Mouse (Mus musculus) forebrain, embryonic 12.5 days (tissue): ENCODE measurements around the gene Tspan12. TPM values are rescaled to one million over a fixed set of nuclear protein-coding genes. Genes with fewer than 3 reads are reported as not detected.
A peak's percentile ranks its signal among the peaks of the same experiment; 100 is the strongest.

Experiments used
- ATAC-seq: fragments of 200-750 bp; cut with Nextera tagmentation; 2 replicates; pipeline ENCODE4 v1.8.0; 2017; ENCODE audit warnings: moderate TSS enrichment; ENCODE audit not compliant: low FRiP score
- H3K27ac ChIP-seq: fragments of 300-500 bp; sonication (generic); 2 replicates; pipeline ENCODE4 v1.5.1; 2016; ENCODE audit warnings: mild to moderate bottlenecking
- H3K27me3 ChIP-seq: fragments of 300-500 bp; sonication (generic); 2 replicates; pipeline ENCODE4 v1.6.1; 2016; ENCODE audit warnings: mild to moderate bottlenecking
- H3K36me3 ChIP-seq: fragments of 300-500 bp; sonication (generic); replicated peaks from 2 replicates; pipeline ENCODE4 v1.6.1; 2016; ENCODE audit warnings: mild to moderate bottlenecking
- H3K4me1 ChIP-seq: fragments of 300-500 bp; sonication (generic); 2 replicates; pipeline ENCODE4 v1.6.1; 2016
- H3K4me2 ChIP-seq: fragments of 300-500 bp; sonication (generic); 2 replicates; pipeline ENCODE4 v1.6.1; 2016; ENCODE audit warnings: mild to moderate bottlenecking, moderate library complexity
- H3K4me3 ChIP-seq: fragments of 300-500 bp; sonication (generic); replicated peaks from 2 replicates; pipeline ENCODE4 v1.5.1; 2016; ENCODE audit warnings: mild to moderate bottlenecking
- H3K9ac ChIP-seq: fragments of 300-500 bp; sonication (generic); 2 replicates; pipeline ENCODE4 v1.6.1; 2016; ENCODE audit warnings: mild to moderate bottlenecking
- H3K9me3 ChIP-seq: fragments of 300-500 bp; sonication (generic); 2 replicates; pipeline ENCODE4 v1.6.1; 2016
- WGBS: fragments of 180-500 bp; shearing (Covaris S2); methylation state at CpG from one replicate; pipeline ENCODE4 v1.1.7; 2016; 5-methylcytosine and 5-hydroxymethylcytosine counted together
- polyA plus RNA-seq: library from polyadenylated mRNA; unstranded; fragments of >200 nt; fragmentation: Nextera tagmentation; extraction: Ambion mirVana; gene quantifications from 2 replicates; pipeline ENCODE4 v1.2.1, GENCODE M21; 2016

Tspan12 gene
- polyA plus RNA-seq, 1 experiment from 2014 or later = 54.9 TPM

DNA sequence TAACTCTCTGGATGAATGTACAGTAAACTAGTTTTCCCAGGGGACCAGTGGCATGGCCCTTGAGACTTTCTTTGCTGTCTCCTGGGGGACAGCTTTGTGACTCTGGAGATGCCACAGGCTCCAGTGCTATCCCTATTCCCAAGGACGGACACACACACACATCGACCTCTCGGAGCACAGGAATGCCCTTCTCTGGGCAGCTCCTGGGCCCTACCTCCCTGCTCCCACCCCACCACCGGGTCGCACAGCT lies 1.0 kb downstream of the Tspan12 start:
- no peak; the same call in 1 of the 2 replicates for ATAC-seq
- H3K9me3 ChIP-seq = no peaks in the 10 kb centered on the region
- peaks cover 3% of the 10 kb centered on the region; the same call in 1 of the 2 replicates for H3K36me3 ChIP-seq
- H3K4me3 ChIP-seq = peak overlapping the region; percentile 81
- no peaks in the 10 kb centered on the region for H3K27me3 ChIP-seq
- H3K9ac ChIP-seq = peak overlapping the region; percentile 86
- 0% methylated on average over 5 of the region's 5 CpGs for WGBS
- peak overlapping the region; percentile 63 for H3K4me2 ChIP-seq
- H3K4me1 ChIP-seq = peaks cover 18% of the 10 kb centered on the region
- H3K27ac ChIP-seq = peak overlapping the region; percentile 87; the same call in 1 of the 2 replicates

DNA sequence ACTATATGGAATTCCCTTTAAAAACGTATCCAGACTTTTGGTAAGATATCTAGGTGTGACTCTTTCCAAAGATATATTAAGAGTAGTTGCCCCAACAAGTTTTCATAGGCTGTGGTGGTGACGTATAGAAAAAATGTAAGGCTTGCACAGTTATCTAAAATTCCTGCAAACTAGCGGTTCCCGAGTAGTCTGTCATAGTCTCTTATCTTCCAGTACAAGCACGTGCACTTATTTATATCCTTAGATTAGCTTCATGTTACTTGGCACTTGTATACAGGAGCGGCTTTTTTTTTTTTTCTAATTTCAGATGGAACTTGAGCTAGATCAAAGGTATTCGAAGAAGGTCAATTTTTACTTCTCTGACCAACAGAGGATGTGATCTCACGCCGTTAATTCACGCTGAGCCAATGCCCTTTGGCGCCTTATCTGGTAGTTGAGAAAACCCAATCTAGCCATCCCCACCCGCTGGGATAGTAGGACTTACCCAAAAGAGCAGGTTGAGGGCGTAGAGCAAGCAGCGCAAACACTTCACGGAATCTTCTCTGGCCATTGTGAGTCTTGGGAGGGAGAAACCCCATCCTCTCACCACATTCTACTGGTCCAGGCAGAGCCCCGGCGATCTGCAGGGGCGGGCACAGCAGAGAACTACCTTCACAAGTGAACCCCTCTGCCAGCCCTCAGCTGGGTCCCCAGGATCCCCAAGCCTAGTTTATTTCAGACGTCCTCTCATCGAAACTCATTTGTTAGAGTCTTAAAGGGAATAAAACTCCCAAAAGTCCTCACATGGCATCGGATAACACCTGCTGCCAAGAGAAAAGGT lies 1.6 kb downstream of the Tspan12 start:
- WGBS = 30% methylated on average over 21 of the region's 21 CpGs
- Histone ChIP-seq H3K27me3 (no peaks in the 10 kb centered on the region), H3K9me3 (no peaks in the 10 kb centered on the region), H3K4me3 (peak overlapping the region; percentile 81), H3K36me3 (peaks cover 8% of the 10 kb centered on the region), H3K4me2 (peak overlapping the region; percentile 63), H3K4me1 (peaks cover 18% of the 10 kb centered on the region), H3K9ac (peak overlapping the region; percentile 86; the same call in 1 of the 2 replicates), H3K27ac (no peak overlapping the region)
- ATAC-seq = peak; percentile 36

DNA sequence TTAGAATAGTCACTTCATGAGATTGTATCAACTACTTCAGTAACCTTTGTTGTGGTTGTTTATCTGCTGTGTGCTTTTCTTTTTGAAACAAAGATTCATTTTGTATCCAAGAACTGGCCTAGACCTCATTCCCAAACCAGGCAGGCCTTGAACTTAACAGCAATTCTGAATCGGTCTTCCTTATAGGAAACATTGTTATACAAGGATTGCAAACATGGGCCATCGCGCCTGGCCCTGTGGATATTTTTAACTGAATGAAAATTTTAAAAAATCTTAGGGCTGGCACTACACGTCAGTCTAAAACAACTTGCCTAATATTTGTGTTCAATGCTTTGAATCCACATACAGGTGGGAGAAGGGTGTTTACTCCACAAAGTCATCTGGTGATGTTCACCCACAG lies 3.5 kb downstream of the Tspan12 start:
- Histone ChIP-seq H3K27me3 (no peaks in the 10 kb centered on the region), H3K9ac (peak overlapping the region; percentile 4; the same call in 1 of the 2 replicates), H3K4me1 (peaks cover 18% of the 10 kb centered on the region), H3K4me2 (no peak overlapping the region), H3K4me3 (no peak overlapping the region), H3K27ac (no peak overlapping the region), H3K9me3 (no peaks in the 10 kb centered on the region), H3K36me3 (peaks cover 9% of the 10 kb centered on the region)
- ATAC-seq = no peak
- 94% methylated on average over 4 of the region's 4 CpGs for WGBS

DNA sequence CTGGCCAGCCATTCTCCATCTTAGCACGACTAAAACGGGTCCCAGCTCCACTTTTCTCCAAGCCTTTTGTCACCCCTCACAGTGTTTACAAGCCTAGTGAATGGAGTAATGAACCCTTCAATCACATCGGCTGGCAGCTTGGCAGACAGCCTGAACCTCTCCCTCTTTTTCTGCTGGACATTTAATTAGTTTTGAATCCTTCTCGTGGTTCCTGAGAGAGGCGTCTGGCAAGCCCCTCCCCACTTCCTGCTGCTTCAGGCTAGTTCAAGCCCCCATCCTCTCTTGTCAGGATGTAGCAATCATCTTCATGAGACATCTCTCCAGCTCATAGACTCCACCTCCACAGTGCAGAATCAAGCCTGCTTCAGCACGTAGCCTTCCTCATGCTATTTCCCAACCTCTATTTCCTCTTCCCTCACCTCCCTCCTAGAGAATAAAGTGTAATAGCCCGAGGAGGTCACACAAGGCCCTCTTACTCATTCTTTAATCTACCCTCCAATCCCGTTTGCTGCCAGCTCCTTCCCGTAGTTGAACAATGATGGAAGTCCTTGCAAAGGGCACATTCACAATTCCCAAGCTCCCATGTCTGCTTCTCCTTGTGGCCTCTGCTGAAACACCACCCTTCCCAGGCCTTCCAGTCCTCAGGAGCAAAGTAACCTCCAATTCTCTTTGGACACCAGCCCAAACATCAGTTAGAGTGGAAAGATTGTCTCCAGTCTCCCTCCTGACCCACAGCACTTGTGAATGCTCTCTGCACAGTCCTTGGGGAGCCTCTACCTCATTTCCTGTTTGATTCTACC lies 12.1 kb downstream of the Tspan12 start:
- H3K4me1 ChIP-seq = peaks cover 18% of the 10 kb centered on the region
- H3K9me3 ChIP-seq = no peaks in the 10 kb centered on the region
- H3K36me3 ChIP-seq = 0 out of 2 replicates have a peak, but pooled peaks cover 6% of the 10 kb centered on the region
- H3K4me3 ChIP-seq = no peak overlapping the region
- WGBS = 11% methylated on average over 9 of the region's 9 CpGs
- peak overlapping the region; percentile 16 for H3K4me2 ChIP-seq
- no peaks in the 10 kb centered on the region for H3K27me3 ChIP-seq
- peak; percentile 95 for ATAC-seq
- peak overlapping the region; percentile 80 for H3K27ac ChIP-seq
- H3K9ac ChIP-seq = no peak overlapping the region

DNA sequence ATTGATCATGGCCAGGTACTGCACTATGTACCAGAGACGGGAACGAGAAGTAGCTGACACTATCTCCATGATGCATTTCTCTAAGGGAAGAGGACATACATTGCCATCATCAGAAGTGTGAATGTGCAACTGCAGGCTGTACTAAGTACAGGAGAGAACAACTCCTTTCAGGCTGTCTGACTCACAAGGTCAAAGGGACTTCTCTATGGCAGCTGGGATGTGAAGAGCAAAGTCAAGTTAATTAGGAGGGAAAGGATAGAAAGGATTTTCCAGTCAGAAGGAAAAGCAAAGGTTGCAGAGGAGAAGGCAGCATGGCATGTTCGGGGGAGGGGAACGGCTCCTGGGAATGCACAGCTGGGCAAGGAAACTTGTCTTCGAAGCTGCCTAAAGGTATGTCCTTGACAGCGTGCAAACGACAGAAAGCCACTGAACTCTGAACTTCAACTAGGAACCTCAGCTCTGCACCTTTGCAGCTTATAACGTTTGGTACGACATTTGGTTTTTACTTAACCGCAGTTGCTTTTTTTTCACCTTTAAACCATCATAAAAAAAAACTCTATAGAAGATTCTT lies 13.0 kb downstream of the Tspan12 start:
- Histone ChIP-seq H3K4me2 (peak overlapping the region; percentile 16; the same call in 1 of the 2 replicates), H3K4me1 (peaks cover 18% of the 10 kb centered on the region), H3K36me3 (peaks cover 13% of the 10 kb centered on the region; the same call in 1 of the 2 replicates), H3K27me3 (no peaks in the 10 kb centered on the region), H3K9me3 (no peaks in the 10 kb centered on the region), H3K9ac (no peak overlapping the region), H3K4me3 (no peak overlapping the region), H3K27ac (peak overlapping the region; percentile 27; the same call in 1 of the 2 replicates)
- 53% methylated on average over 10 of the region's 10 CpGs for WGBS
- ATAC-seq = peak; percentile 71; the same call in 1 of the 2 replicates

DNA sequence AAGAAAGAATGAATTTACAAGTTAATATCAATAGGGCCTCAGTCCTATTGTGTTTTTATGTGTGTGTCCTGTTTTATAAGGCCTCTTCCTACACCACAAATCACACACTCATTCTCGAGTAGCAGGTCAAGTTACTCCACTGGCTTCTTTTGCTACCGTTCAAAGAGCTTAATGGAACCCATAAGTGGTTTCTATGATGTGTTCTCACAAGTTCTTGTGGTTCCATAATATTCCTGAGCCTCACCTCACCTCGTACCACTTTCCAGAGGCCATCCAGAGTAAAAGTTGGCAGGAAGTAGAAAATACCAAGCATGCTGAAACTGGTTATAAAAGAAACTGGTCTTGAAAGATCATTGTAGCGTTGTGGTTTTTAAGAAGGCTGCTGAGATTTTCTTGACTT lies 18.8 kb downstream of the Tspan12 start:
- Histone ChIP-seq H3K9me3 (no peaks in the 10 kb centered on the region), H3K27me3 (no peaks in the 10 kb centered on the region), H3K36me3 (peaks cover 21% of the 10 kb centered on the region; the same call in 1 of the 2 replicates), H3K4me3 (no peak overlapping the region), H3K4me2 (no peak overlapping the region), H3K27ac (no peak overlapping the region), H3K9ac (no peak overlapping the region), H3K4me1 (peaks cover under 1% of the 10 kb centered on the region; the same call in 1 of the 2 replicates)
- ATAC-seq = no peak
- WGBS = 96% methylated on average over 4 of the region's 4 CpGs

DNA sequence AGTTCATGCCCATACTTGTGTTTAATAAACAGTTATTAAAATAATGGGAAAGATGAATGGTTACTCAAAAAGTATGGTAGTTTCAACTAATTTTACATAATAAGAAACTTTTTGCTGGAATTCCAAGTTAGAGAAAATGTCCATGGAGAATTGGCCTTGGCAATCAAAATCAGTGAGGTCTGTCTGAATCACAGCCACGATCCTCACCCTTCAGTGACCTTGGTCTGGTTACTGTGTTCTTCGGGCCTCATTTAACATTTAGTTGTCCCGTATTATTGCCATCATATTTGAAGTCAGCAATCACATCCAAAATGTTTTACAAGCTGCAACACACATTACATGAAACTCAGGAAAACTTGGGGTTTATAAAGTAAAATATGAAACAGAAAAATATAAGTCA lies 20.4 kb downstream of the Tspan12 start:
- Histone ChIP-seq H3K9ac (no peak overlapping the region), H3K4me2 (no peak overlapping the region), H3K27me3 (no peaks in the 10 kb centered on the region), H3K9me3 (no peaks in the 10 kb centered on the region), H3K4me3 (no peak overlapping the region), H3K27ac (no peak overlapping the region), H3K4me1 (no peaks in the 10 kb centered on the region), H3K36me3 (peaks cover 21% of the 10 kb centered on the region; the same call in 1 of the 2 replicates)
- no peak for ATAC-seq
- WGBS = 93% methylated on average over 3 of the region's 3 CpGs

DNA sequence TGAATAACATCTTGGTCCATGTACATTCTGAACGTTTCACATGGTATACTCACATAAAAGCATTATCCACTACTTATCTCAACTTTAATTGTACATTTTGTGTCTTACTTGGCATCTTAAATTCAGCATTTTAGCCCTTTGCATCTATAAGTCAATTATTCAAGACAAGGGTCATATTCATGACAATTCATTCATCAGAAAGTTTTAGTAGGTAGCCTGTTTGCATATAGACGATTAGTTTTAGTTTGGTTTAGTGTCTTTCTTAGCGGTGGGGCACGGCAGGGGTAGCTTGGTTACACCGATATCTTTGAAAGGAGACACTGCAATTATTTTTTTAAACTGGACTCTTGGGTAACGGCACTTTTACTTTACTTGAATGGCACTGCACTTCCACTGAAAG lies 21.4 kb downstream of the Tspan12 start:
- Histone ChIP-seq H3K27ac (no peak overlapping the region), H3K4me1 (no peaks in the 10 kb centered on the region), H3K27me3 (no peaks in the 10 kb centered on the region), H3K4me3 (no peak overlapping the region), H3K36me3 (peaks cover 21% of the 10 kb centered on the region; the same call in 1 of the 2 replicates), H3K9me3 (no peaks in the 10 kb centered on the region), H3K9ac (no peak overlapping the region), H3K4me2 (no peak overlapping the region)
- ATAC-seq = no peak
- WGBS = 75% methylated on average over 6 of the region's 6 CpGs

DNA sequence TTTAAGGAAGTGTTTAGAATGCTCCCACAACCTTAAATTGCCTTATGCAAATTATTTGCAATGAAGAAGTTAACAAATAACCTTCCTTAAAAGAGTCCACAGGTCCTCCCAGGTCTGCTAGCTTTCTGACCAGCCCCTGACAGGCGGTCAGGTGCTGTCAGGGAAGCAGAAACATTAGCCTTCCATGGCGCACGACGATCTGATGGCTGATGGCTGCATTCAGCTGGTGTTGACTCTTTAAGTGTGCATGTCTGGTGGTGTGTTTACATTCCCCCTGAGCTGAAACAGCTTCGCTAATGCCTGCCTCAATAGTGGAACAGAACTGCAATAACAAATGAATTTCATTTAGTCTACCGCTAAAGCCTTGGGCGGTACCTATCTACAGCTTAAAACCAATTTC lies 22.4 kb downstream of the Tspan12 start:
- Histone ChIP-seq H3K9ac (no peak overlapping the region), H3K4me3 (no peak overlapping the region), H3K4me2 (no peak overlapping the region), H3K4me1 (no peaks in the 10 kb centered on the region), H3K9me3 (no peaks in the 10 kb centered on the region), H3K27me3 (no peaks in the 10 kb centered on the region), H3K27ac (no peak overlapping the region), H3K36me3 (peaks cover 13% of the 10 kb centered on the region; the same call in 1 of the 2 replicates)
- 79% methylated on average over 7 of the region's 7 CpGs for WGBS
- peak; percentile 23; the same call in 1 of the 2 replicates for ATAC-seq

DNA sequence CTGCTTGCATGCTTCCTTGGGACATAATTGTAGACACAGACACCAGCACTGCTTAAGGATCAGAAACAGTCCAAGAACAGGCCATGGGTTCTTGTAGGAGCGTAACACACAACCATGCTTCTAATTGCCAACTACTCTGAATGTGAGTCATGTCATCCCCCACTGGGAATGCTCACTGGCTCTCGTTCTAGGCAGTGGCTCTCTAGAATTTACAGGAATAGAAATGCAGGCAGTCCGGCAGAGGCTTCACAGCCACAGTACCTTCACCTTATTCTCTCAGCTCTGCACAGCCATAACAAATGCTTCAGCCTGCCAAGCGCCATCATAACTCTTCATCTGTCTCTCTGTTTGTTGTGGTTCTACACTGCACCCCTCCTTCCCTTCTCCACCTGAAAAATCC lies 23.9 kb downstream of the Tspan12 start:
- 84% methylated on average over 4 of the region's 4 CpGs for WGBS
- no peaks in the 10 kb centered on the region for H3K4me1 ChIP-seq
- H3K27ac ChIP-seq = no peak overlapping the region
- no peak overlapping the region for H3K4me3 ChIP-seq
- H3K9me3 ChIP-seq = no peaks in the 10 kb centered on the region
- H3K27me3 ChIP-seq = no peaks in the 10 kb centered on the region
- peaks cover 3% of the 10 kb centered on the region; the same call in 1 of the 2 replicates for H3K36me3 ChIP-seq
- H3K9ac ChIP-seq = no peak overlapping the region
- ATAC-seq = no peak
- no peak overlapping the region for H3K4me2 ChIP-seq

DNA sequence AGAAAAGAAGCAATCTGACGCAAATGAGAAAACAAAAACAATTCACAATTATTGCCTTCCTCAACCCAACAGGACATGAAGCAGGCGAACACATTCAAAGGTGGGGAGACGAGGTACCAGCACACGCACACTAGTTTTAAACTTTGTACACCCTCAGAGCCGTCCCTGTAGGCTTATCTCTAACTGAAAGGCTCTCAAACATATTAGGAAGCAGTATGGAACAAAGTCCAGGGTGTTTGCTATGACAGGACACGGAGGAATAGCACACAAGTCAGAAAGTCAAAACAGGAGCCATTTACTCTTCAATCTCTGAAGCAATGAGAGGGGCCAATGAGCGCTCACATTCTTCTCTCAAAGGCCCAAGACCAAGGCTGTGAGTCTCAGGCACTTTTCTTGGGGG lies 24.3 kb downstream of the Tspan12 start:
- no peaks in the 10 kb centered on the region for H3K27me3 ChIP-seq
- no peak overlapping the region for H3K4me2 ChIP-seq
- H3K27ac ChIP-seq = no peak overlapping the region
- ATAC-seq = no peak
- H3K36me3 ChIP-seq = peaks cover under 1% of the 10 kb centered on the region; the same call in 1 of the 2 replicates
- no peak overlapping the region for H3K9ac ChIP-seq
- H3K4me3 ChIP-seq = no peak overlapping the region
- 93% methylated on average over 7 of the region's 7 CpGs for WGBS
- no peaks in the 10 kb centered on the region for H3K4me1 ChIP-seq
- H3K9me3 ChIP-seq = no peaks in the 10 kb centered on the region

DNA sequence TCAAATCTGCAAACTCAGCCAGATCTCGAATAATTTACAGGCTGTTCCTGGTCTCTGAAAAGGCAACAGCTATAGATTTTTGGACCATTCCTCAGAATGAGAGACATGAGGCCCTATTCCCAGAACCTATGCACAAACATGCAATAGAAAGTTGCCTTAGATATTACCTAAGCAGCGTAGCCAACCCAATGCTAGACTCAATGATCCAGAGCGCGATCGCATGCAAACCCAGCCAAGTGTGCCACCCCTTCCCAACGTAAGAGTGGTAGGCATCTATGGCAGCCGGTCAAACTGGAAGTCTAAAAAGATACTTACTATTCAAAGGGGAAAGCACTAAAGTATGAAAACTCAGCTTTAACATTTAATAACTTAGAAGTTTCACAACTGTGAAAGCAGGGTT lies 28.6 kb downstream of the Tspan12 start:
- Histone ChIP-seq H3K9ac (no peak overlapping the region), H3K27ac (no peak overlapping the region), H3K4me3 (no peak overlapping the region), H3K27me3 (no peaks in the 10 kb centered on the region), H3K9me3 (no peaks in the 10 kb centered on the region), H3K4me2 (no peak overlapping the region), H3K36me3 (no peaks in the 10 kb centered on the region), H3K4me1 (no peaks in the 10 kb centered on the region)
- 97% methylated on average over 7 of the region's 7 CpGs for WGBS
- ATAC-seq = no peak
